Mouse (Mus musculus): Measurements from ENCODE around the gene Mrps17.
"Not testable (repeated sequence)": the region's sequence is repeated elsewhere in the genome, so short reads cannot be mapped to it uniquely, and the experiment has no call there.

Gene Mrps17

GRCm38 (mm10) chr5:129715326-129715861 is at the start of gene Mrps17:
TSS of gene Mrps17 (plus strand) at chr5:129715497.
- DNase-seq (ENCODE audit: low spot score in 2 of 2) = peak; percentile 87 to 90

- DNase-seq (ENCODE audit: low spot score in 2 of 2) = no peak
Observed at GRCm38 (mm10) chr5:129666271-129666909, 48.9 kb upstream of the Mrps17 start.

- DNase-seq (ENCODE audit: low spot score in 2 of 2) = no peak
Observed at GRCm38 (mm10) chr5:129667851-129668250, 47.4 kb upstream of the Mrps17 start.

- no peak for DNase-seq (ENCODE audit: low spot score in 2 of 2)
Observed at GRCm38 (mm10) chr5:129669453-129670035, 45.8 kb upstream of the Mrps17 start.

GRCm38 (mm10) chr5:129670036-129670458 is 45.2 kb upstream of the Mrps17 start, which contains the start of gene Zfp11:
TSS of gene Zfp11 (minus strand) at chr5:129670099.
- DNase-seq (ENCODE audit: low spot score in 2 of 2) = peak; percentile 45 to 63

GRCm38 (mm10) chr5:129685141-129685540 is 30.2 kb upstream of the Mrps17 start:
- not testable (repeated sequence) for DNase-seq (ENCODE audit: low spot score in 2 of 2)

- no peak for DNase-seq (ENCODE audit: low spot score in 2 of 2)
Observed at GRCm38 (mm10) chr5:129687621-129688020, 27.7 kb upstream of the Mrps17 start.

GRCm38 (mm10) chr5:129690528-129690927 is 24.8 kb upstream of the Mrps17 start:
- no peak for DNase-seq (ENCODE audit: low spot score in 2 of 2)

GRCm38 (mm10) chr5:129700506-129700905 is 14.8 kb upstream of the Mrps17 start:
- DNase-seq (ENCODE audit: low spot score in 2 of 2) = no peak

- no peak for DNase-seq (ENCODE audit: low spot score in 2 of 2)
Observed at GRCm38 (mm10) chr5:129701706-129702105, 13.6 kb upstream of the Mrps17 start.

GRCm38 (mm10) chr5:129703368-129703767 is 11.9 kb upstream of the Mrps17 start:
- no peak for DNase-seq (ENCODE audit: low spot score in 2 of 2)

GRCm38 (mm10) chr5:129708412-129708811 is 6.9 kb upstream of the Mrps17 start, which contains the start of gene Sept14:
TSS of gene Sept14 (minus strand) at chr5:129708512.
- DNase-seq (ENCODE audit: low spot score in 2 of 2) = no peak

- DNase-seq (ENCODE audit: low spot score in 2 of 2) = no peak
Observed at GRCm38 (mm10) chr5:129717016-129717415, 1.7 kb downstream of the Mrps17 start.

- DNase-seq (ENCODE audit: low spot score in 2 of 2) = no peak
Observed at GRCm38 (mm10) chr5:129720176-129720575, 4.9 kb downstream of the Mrps17 start.

GRCm38 (mm10) chr5:129724268-129724667 is 9.0 kb downstream of the Mrps17 start:
- no peak for DNase-seq (ENCODE audit: low spot score in 2 of 2)

- DNase-seq (ENCODE audit: low spot score in 2 of 2) = peak; percentile 89 to 91
Observed at GRCm38 (mm10) chr5:129724834-129725773, 9.8 kb downstream of the Mrps17 start, which contains the start of gene Nipsnap2. TSS of gene Nipsnap2 (plus strand) at chr5:129725063.

GRCm38 (mm10) chr5:129725774-129726392 is 10.6 kb downstream of the Mrps17 start:
- DNase-seq (ENCODE audit: low spot score in 2 of 2) = peak; percentile 5 to 11

- DNase-seq (ENCODE audit: low spot score in 2 of 2) = no peak
Observed at GRCm38 (mm10) chr5:129726784-129727183, 11.5 kb downstream of the Mrps17 start.

GRCm38 (mm10) chr5:129729286-129729685 is 14.0 kb downstream of the Mrps17 start:
- DNase-seq (ENCODE audit: low spot score in 2 of 2) = no peak

- DNase-seq (ENCODE audit: low spot score in 2 of 2) = no peak
Observed at GRCm38 (mm10) chr5:129730344-129730743, 15.0 kb downstream of the Mrps17 start.

- DNase-seq (ENCODE audit: low spot score in 2 of 2) = no peak
Observed at GRCm38 (mm10) chr5:129731021-129731420, 15.7 kb downstream of the Mrps17 start.
